Mouse (Mus musculus): Measurements from ENCODE around the gene Lrrc49.

DNA sequence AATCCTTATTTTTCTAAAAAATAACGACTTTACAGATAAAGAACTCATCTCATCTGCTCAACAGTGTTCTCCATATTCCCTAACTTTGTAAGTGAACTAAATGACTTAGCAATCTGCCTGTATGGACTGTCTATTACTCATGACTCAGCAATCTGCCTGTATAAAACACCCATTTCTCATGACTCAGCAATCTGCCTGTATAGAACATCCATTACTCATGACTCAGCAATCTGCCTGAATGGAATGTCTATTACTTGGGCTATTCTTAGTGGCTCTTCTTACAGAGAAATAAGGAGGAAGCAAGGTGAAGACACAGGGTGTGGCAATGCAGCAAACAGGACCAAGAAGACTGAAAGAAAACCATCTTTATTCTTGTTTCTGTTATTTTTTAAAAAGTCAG is 34.8 kb downstream of the Lrrc49 start:
- TF ChIP-seq GATA1 (IDR thresholded peaks at IDR 0.05; ENCODE audit: borderline replicate concordance, low read length) (no peak), FLI1 (IDR thresholded peaks at IDR 0.05; ENCODE audit: low read length) (no peak)

Data from megakaryocyte, embryonic 14.5 days (primary cell).